Mouse (Mus musculus): ENCODE measurements around the gene Hes2. TPM values are rescaled to one million over a fixed set of nuclear protein-coding genes. Genes with fewer than 3 reads are reported as not detected.

The Hes2 gene
- polyA plus RNA-seq, 1 experiment from 2014 or later = 0.22 TPM

DNA sequence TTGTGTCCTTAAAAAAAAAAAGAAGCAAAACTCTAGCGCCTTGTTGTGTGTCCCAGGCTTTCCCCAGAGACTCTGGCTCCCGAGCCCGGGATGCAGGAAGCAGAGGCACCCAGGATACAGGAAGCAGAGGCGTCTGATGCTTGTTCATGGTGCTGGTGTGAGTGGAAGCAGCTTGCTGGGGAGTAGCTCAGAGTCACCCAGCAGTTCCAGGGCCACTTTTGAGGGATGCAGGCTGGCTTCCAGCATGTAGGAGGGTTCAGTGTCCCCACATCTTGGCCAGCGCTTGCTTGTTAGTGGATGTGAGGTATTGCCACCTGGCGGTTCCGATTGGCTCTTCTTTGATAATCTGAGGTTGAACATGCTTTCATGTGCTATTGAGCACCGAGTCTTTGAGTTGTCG, 28.5 kb downstream of the Hes2 start:
- H3K4me3 ChIP-seq (ENCODE audit: low read depth, low read length) = no peak overlapping the region
- DNase-seq (ENCODE audit: low spot score) = no peak
- peaks cover 6% of the 10 kb centered on the region for H3K4me1 ChIP-seq (ENCODE audit: control insufficient read depth, insufficient read depth, low read length)
- H3K9ac ChIP-seq (replicated peaks; ENCODE audit: low read length) = no peak overlapping the region
- no peaks in the 10 kb centered on the region for H3K36me3 ChIP-seq (replicated peaks; ENCODE audit: control insufficient read depth, insufficient read depth, low read depth, low read length)
- no peak overlapping the region for H3K4me2 ChIP-seq (ENCODE audit: low read depth, low read length)
- ATAC-seq (replicated peaks; ENCODE audit: insufficient number of reproducible peaks, low FRiP score, low TSS enrichment, low read depth) = no peak
- no peaks in the 10 kb centered on the region for H3K9me3 ChIP-seq (replicated peaks; ENCODE audit: control insufficient read depth, low read length)
- WGBS = 86% methylated on average over 9 of the region's 9 CpGs
- H3K27ac ChIP-seq (replicated peaks; ENCODE audit: low read depth, low read length) = no peak overlapping the region
- H3K27me3 ChIP-seq (ENCODE audit: control insufficient read depth, insufficient read depth, low read length) = no peaks in the 10 kb centered on the region

GRCm38 (mm10) chr4:152188651-152189050, 30.0 kb downstream of the Hes2 start:
- Histone ChIP-seq H3K36me3 (replicated peaks; ENCODE audit: control insufficient read depth, insufficient read depth, low read depth, low read length) (no peaks in the 10 kb centered on the region), H3K9me3 (replicated peaks; ENCODE audit: control insufficient read depth, low read length) (no peaks in the 10 kb centered on the region), H3K4me3 (ENCODE audit: low read depth, low read length) (no peak overlapping the region), H3K27me3 (ENCODE audit: control insufficient read depth, insufficient read depth, low read length) (no peaks in the 10 kb centered on the region), H3K27ac (replicated peaks; ENCODE audit: low read depth, low read length) (no peak overlapping the region), H3K4me2 (ENCODE audit: low read depth, low read length) (no peak overlapping the region), H3K4me1 (ENCODE audit: control insufficient read depth, insufficient read depth, low read length) (peaks cover 6% of the 10 kb centered on the region), H3K9ac (replicated peaks; ENCODE audit: low read length) (no peak overlapping the region)
- 91% methylated on average over 2 of the region's 2 CpGs for WGBS
- ATAC-seq (replicated peaks; ENCODE audit: insufficient number of reproducible peaks, low FRiP score, low TSS enrichment, low read depth) = no peak
- no peak for DNase-seq (ENCODE audit: low spot score)

GRCm38 (mm10) chr4:152189071-152189470, 30.4 kb downstream of the Hes2 start:
- no peak for ATAC-seq (replicated peaks; ENCODE audit: insufficient number of reproducible peaks, low FRiP score, low TSS enrichment, low read depth)
- 82% methylated on average over 6 of the region's 6 CpGs for WGBS
- no peaks in the 10 kb centered on the region for H3K36me3 ChIP-seq (replicated peaks; ENCODE audit: control insufficient read depth, insufficient read depth, low read depth, low read length)

GRCm38 (mm10) chr4:152189691-152190090, 31.0 kb downstream of the Hes2 start:
- DNase-seq (ENCODE audit: low spot score) (no peak), ATAC-seq (replicated peaks; ENCODE audit: insufficient number of reproducible peaks, low FRiP score, low TSS enrichment, low read depth) (no peak)
- WGBS = 79% methylated on average over 4 of the region's 4 CpGs
- Histone ChIP-seq H3K9me3 (replicated peaks; ENCODE audit: control insufficient read depth, low read length) (no peaks in the 10 kb centered on the region), H3K4me3 (ENCODE audit: low read depth, low read length) (no peak overlapping the region), H3K36me3 (replicated peaks; ENCODE audit: control insufficient read depth, insufficient read depth, low read depth, low read length) (no peaks in the 10 kb centered on the region), H3K9ac (replicated peaks; ENCODE audit: low read length) (no peak overlapping the region), H3K27me3 (ENCODE audit: control insufficient read depth, insufficient read depth, low read length) (no peaks in the 10 kb centered on the region), H3K27ac (replicated peaks; ENCODE audit: low read depth, low read length) (no peak overlapping the region), H3K4me1 (ENCODE audit: control insufficient read depth, insufficient read depth, low read length) (peaks cover 6% of the 10 kb centered on the region), H3K4me2 (ENCODE audit: low read depth, low read length) (no peak overlapping the region)

More at GRCm38 (mm10) chr4:152189071-152189470, 30.4 kb downstream of the Hes2 start:
- Histone ChIP-seq H3K4me2 (ENCODE audit: low read depth, low read length) (no peak overlapping the region), H3K4me3 (ENCODE audit: low read depth, low read length) (no peak overlapping the region), H3K9me3 (replicated peaks; ENCODE audit: control insufficient read depth, low read length) (no peaks in the 10 kb centered on the region), H3K27ac (replicated peaks; ENCODE audit: low read depth, low read length) (no peak overlapping the region), H3K4me1 (ENCODE audit: control insufficient read depth, insufficient read depth, low read length) (peaks cover 6% of the 10 kb centered on the region), H3K27me3 (ENCODE audit: control insufficient read depth, insufficient read depth, low read length) (no peaks in the 10 kb centered on the region), H3K9ac (replicated peaks; ENCODE audit: low read length) (no peak overlapping the region)
- no peak for DNase-seq (ENCODE audit: low spot score)

DNA sequence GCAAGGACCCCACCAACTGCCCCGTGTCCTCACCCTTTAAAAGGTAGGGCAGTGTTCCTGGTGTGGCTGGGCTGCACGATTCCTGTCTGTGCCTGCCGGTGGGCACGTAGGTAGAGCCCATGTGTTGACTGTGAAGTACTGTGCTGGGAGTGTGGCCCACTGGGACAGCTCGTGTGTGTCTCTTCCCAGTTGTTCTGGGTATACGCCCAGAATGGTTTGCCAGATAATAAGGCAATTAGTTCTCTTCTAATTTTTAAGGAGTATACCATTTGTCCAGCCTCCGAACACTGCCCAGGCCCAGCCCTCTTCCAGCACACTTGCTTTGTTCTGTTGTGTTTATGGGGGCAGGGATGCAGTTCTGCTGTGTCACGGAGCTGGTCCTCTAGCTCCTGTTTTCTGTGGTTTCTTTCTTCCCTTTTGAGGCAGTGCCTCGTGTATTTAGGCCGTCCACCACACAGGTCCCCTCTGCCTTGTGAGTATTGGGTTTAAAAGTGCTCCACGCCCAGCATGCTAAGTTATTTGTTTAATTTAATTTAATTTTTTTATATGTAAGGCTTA, 31.5 kb downstream of the Hes2 start:
- 72% methylated on average over 11 of the region's 11 CpGs for WGBS
- Histone ChIP-seq H3K9ac (replicated peaks; ENCODE audit: low read length) (no peak overlapping the region), H3K4me2 (ENCODE audit: low read depth, low read length) (no peak overlapping the region), H3K9me3 (replicated peaks; ENCODE audit: control insufficient read depth, low read length) (no peaks in the 10 kb centered on the region), H3K36me3 (replicated peaks; ENCODE audit: control insufficient read depth, insufficient read depth, low read depth, low read length) (no peaks in the 10 kb centered on the region), H3K4me1 (ENCODE audit: control insufficient read depth, insufficient read depth, low read length) (peaks cover 6% of the 10 kb centered on the region), H3K27me3 (ENCODE audit: control insufficient read depth, insufficient read depth, low read length) (no peaks in the 10 kb centered on the region), H3K27ac (replicated peaks; ENCODE audit: low read depth, low read length) (no peak overlapping the region), H3K4me3 (ENCODE audit: low read depth, low read length) (no peak overlapping the region)
- no peak for ATAC-seq (replicated peaks; ENCODE audit: insufficient number of reproducible peaks, low FRiP score, low TSS enrichment, low read depth)
- no peak for DNase-seq (ENCODE audit: low spot score)

DNA sequence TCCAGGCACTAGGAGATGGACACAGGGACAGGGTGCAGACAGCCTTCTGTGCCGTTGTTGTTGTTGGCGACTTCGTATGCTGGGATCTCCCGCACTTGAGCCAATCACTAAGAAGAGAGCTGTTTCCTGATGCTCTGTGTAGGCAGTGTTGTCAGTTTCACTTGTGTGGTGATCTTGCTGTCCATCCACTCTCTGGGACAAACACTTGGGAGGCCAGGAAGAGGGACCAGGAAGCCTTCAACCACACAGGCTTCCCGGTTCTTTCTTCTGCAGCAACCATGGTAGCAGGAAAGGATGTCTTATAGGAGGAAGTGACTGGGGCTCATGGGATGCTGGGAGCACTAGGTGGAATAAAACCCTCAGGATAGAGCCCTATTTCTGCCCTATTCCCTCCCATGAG, 32.0 kb downstream of the Hes2 start:
- 81% methylated on average over 5 of the region's 5 CpGs for WGBS
- no peak for DNase-seq (ENCODE audit: low spot score)

GRCm38 (mm10) chr4:152192569-152192968, 33.9 kb downstream of the Hes2 start:
- no peaks in the 10 kb centered on the region for H3K36me3 ChIP-seq (replicated peaks; ENCODE audit: control insufficient read depth, insufficient read depth, low read depth, low read length)
- no peak overlapping the region for H3K9ac ChIP-seq (replicated peaks; ENCODE audit: low read length)
- H3K27me3 ChIP-seq (ENCODE audit: control insufficient read depth, insufficient read depth, low read length) = no peaks in the 10 kb centered on the region
- no peak for ATAC-seq (replicated peaks; ENCODE audit: insufficient number of reproducible peaks, low FRiP score, low TSS enrichment, low read depth)
- H3K9me3 ChIP-seq (replicated peaks; ENCODE audit: control insufficient read depth, low read length) = no peaks in the 10 kb centered on the region
- no peak overlapping the region for H3K4me2 ChIP-seq (ENCODE audit: low read depth, low read length)
- H3K4me3 ChIP-seq (ENCODE audit: low read depth, low read length) = no peak overlapping the region
- no peak overlapping the region for H3K27ac ChIP-seq (replicated peaks; ENCODE audit: low read depth, low read length)
- WGBS = 19% methylated on average over 4 of the region's 4 CpGs
- no peaks in the 10 kb centered on the region; the same call in 1 of the 2 replicates for H3K4me1 ChIP-seq (ENCODE audit: control insufficient read depth, insufficient read depth, low read length)
- DNase-seq (ENCODE audit: low spot score) = no peak

More for the DNA sequence above, 32.0 kb downstream of the Hes2 start:
- Histone ChIP-seq H3K4me3 (ENCODE audit: low read depth, low read length) (no peak overlapping the region), H3K9me3 (replicated peaks; ENCODE audit: control insufficient read depth, low read length) (no peaks in the 10 kb centered on the region), H3K27me3 (ENCODE audit: control insufficient read depth, insufficient read depth, low read length) (no peaks in the 10 kb centered on the region), H3K9ac (replicated peaks; ENCODE audit: low read length) (no peak overlapping the region), H3K4me1 (ENCODE audit: control insufficient read depth, insufficient read depth, low read length) (peaks cover 5% of the 10 kb centered on the region), H3K4me2 (ENCODE audit: low read depth, low read length) (no peak overlapping the region), H3K27ac (replicated peaks; ENCODE audit: low read depth, low read length) (no peak overlapping the region), H3K36me3 (replicated peaks; ENCODE audit: control insufficient read depth, insufficient read depth, low read depth, low read length) (no peaks in the 10 kb centered on the region)
- ATAC-seq (replicated peaks; ENCODE audit: insufficient number of reproducible peaks, low FRiP score, low TSS enrichment, low read depth) = no peak

DNA sequence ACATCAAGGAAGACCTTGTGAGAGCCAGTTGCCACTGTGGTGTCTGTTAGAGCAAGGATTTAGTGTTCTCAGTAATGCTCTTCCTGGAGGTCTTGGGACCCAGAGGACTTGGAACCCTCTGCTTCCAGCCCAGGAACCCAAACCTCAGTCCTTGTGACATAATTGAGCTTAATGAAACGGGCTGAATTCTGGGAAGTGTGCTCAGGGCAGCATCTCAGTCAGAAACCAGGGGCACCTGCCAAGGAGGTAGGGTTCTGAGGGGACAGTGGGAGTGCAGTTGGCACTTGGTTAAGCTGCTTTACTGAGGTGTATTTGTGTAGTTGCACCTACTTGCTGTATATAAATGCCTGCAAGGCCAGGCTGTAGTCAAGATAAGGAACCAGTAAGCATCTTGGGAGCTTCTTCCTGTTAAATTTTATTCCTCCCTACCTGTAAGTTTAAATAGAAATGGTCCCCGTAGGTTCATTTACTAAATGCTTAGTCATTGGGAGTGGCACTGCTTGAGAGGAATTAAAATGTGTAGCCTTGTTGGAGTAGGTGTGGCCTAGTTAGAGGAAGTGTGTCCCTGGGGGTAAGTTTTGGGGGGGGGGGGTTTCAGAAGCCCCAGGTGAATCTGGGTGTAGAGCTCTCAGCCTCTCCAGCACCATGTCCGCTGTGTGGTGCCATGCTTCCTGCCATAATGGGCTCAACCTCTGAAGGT, 36.0 kb downstream of the Hes2 start:
- 74% methylated on average over 3 of the region's 3 CpGs for WGBS
- Histone ChIP-seq H3K4me1 (ENCODE audit: control insufficient read depth, insufficient read depth, low read length) (no peaks in the 10 kb centered on the region; the same call in 1 of the 2 replicates), H3K27me3 (ENCODE audit: control insufficient read depth, insufficient read depth, low read length) (no peaks in the 10 kb centered on the region), H3K4me2 (ENCODE audit: low read depth, low read length) (no peak overlapping the region), H3K4me3 (ENCODE audit: low read depth, low read length) (no peak overlapping the region), H3K27ac (replicated peaks; ENCODE audit: low read depth, low read length) (no peak overlapping the region), H3K36me3 (replicated peaks; ENCODE audit: control insufficient read depth, insufficient read depth, low read depth, low read length) (no peaks in the 10 kb centered on the region), H3K9ac (replicated peaks; ENCODE audit: low read length) (no peak overlapping the region), H3K9me3 (replicated peaks; ENCODE audit: control insufficient read depth, low read length) (no peaks in the 10 kb centered on the region)
- ATAC-seq (replicated peaks; ENCODE audit: insufficient number of reproducible peaks, low FRiP score, low TSS enrichment, low read depth) = no peak
- no peak for DNase-seq (ENCODE audit: low spot score)
